Mouse (Mus musculus) layer of hippocampus, adult 9-10 months (tissue): Measurements from ENCODE around the gene Akt2.

Experiments used
- DNase-seq: peaks from one replicate; pipeline ENCODE4 v3.0.0; 2022; ENCODE audit warnings: low spot score

The Akt2 gene

DNA sequence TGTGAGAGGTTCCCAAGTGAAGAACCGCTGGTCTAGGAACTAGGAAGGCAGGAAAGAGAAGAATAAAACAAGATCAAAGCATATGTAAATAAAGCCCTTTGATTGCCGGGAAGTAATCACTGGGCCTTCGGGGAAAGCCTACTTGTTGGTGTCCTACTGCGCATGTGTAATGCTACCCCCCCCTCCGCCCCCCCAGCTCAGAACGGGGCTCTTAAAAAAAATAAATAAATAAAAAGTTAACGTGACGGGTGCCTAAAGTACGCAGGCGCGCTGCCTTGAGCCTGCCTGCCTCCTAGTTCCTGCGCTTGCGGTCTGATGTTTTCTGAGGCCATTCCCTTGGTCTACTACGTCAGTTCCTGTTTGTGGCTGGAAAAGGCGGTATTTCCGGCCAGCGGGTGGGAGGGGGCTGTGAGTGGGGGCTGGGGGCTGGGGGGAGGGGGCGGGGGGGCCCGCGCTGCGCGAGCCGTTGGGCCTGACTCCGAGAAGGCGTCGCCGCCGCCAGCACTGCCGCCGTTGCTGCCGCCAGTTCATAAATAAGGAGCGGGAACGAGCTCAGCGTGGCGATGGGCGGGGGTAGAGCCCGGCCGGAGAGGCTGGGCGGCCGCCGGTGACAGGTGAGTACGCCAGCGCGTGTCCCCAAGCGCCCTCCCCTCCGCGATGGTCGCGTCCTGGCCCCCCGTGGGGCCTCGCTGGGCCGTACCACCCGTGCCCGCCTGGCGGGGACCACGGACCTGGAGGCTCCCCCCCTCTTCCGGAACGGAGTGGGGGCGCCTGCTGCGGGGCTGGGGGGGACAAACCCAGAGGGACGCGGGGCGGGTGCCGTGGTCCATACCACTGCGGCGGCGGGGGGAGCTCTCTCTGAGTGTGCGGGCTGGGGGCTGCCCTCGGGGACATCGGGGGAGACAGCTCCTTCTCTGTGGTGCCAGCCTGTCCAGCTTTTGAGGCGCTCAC, at the start of gene Akt2:
Gene Akt2 (plus strand): TSS at position 287 of the 951 bp plus-strand sequence.
- no peak for DNase-seq

DNA sequence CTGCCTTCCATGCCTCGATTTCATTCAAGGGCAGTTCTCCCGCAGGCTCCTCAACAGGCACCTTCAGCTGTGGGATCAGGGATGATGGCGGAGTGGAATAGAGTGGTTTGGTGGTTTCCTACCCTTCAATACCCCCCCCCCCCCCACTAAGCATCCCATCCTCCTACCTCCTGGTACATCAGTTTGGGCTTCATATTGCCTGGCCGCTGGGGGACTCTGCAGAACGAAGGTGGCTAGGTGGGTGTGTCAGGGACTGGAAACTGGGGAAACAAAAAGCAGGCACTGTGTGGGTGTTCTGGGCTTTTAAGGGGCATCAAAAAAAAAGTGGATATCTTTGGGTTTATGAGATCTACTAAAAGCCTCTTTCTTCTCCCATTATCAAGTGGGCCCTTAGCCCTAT, 49.4 kb upstream of the Akt2 start:
- DNase-seq, result no peak

GRCm38 (mm10) chr7:27542392-27543033, 48.8 kb upstream of the Akt2 start:
- peak; percentile 77 for DNase-seq

DNA sequence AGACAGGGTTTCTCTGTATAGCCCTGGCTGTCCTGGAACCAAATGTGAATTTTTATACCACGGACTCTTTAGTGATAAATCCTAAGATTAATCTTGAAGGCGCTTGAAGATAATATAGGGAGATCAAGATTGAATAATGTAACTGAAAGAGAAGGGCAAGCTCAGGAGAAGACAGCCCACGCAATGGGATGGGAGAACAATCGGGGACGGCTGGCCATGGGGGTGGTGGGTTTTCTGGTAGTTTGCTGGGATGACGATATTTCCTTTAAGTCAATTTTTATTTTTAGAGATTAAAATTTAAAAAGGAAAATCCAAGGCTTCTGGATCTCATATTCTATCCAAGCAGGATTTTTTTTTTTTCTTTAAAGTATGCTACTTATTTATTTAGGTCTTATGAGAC, 48.3 kb upstream of the Akt2 start:
- DNase-seq, result no peak

GRCm38 (mm10) chr7:27543851-27544250, 47.5 kb upstream of the Akt2 start:
- DNase-seq, result no peak

GRCm38 (mm10) chr7:27544675-27545370, 46.5 kb upstream of the Akt2 start:
- DNase-seq, result no peak

DNA sequence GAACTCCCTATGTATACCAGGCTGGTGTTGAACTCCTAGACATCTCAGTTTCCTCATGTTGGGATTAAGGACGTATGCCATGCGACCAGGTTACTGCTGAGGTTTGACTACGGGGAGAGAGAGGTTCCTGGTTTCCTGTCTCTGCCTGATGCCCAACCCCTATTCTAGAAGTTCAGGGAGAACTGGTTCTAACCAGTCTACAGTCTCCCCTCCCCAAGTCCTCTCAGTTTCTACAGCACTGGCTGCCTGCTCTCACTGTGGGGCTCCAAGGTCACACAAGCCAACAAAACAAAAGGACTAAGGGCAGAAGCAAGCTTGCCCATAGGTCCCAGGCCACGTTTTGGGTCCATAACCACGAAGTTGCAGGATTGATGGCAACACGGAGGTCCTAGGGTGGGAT, 41.8 kb upstream of the Akt2 start:
- DNase-seq, result no peak

DNA sequence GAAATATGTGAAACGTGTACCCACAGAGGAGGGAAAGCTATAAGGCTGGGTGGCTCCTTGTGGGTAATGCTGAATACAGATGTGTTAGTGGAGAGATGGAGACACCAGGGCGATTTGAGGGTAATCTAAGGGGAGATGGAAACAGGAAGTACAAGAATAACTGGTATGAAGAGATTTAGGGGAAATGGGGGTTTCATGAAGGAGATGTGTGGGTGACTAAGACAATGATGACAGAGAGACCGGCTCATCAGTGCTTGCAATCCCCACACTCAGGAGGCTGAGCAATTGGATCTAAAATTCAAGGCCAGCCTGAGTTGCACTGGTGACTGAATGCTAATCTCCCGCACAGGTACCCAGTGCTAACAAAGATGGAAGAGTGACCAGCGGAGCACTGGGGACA, 39.3 kb upstream of the Akt2 start:
- no peak for DNase-seq

DNA sequence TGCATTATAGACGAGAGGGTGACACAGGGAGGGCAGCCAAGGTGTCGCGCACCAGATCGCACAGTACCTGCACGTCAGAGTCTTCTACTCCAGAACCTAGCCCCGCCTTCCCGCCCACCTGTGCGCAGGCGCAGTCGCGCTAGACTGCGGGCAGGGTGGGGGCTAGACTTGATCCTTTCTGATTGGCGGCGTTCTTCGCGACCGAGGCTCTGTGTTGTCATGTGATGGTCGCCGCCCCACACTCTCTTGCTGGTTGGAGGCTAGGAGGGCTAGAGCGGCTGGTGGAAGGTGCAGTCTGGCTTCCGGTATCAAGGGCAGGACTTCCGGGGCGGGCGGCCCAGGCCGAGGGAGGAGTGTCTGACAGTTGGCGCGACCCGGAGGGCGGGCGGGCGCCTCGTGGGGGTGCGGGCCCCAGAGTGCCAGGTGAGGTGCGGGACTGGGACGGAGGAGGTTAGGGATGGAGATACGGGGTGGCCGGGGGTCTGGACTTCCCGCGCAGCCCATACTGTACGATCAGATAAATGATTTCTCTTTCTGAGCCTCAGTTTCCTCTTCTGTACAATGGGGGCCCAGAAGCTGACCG, 38.3 kb upstream of the Akt2 start, which contains the start of the genes Pld3 and 2310022A10Rik:
Gene Pld3 (minus strand): TSS at position 288 of the 583 bp plus-strand sequence.
Gene 2310022A10Rik (plus strand): TSS at position 303 of the 583 bp plus-strand sequence.
- peak; percentile 93 for DNase-seq

GRCm38 (mm10) chr7:27560291-27560887, 31.0 kb upstream of the Akt2 start:
- no peak for DNase-seq

GRCm38 (mm10) chr7:27560978-27561377, 30.4 kb upstream of the Akt2 start:
- no peak for DNase-seq

DNA sequence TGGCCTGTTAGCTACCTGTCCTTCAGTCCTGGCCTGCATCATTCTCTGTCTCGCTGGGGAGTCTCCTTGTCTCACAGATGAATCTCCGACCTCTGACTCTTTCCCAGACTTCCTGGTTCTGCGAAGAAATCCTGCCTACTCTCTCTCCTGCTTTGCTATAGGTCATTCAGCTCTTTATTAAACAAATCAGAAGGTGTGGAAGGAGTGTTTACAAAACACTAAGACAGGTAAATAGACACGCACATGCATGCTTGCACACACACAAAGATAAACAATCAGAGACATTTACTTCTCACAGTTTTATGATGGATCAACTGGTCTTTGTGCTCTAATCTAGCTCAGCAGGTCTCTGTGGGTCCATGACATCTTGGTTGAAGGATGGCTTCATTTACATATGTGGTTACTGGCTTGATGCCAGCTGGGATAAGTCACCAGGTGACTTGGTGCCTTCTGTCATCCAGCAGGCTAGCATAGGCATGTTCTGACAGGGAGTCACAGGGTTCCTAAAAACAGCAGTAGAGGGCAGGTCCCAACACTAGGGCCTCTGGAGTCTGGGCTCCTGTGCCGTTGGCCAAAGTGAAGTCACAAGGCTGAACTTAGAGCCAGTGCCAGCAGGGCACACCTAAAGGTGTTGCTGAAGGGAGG, 21.6 kb upstream of the Akt2 start:
- DNase-seq, result no peak

DNA sequence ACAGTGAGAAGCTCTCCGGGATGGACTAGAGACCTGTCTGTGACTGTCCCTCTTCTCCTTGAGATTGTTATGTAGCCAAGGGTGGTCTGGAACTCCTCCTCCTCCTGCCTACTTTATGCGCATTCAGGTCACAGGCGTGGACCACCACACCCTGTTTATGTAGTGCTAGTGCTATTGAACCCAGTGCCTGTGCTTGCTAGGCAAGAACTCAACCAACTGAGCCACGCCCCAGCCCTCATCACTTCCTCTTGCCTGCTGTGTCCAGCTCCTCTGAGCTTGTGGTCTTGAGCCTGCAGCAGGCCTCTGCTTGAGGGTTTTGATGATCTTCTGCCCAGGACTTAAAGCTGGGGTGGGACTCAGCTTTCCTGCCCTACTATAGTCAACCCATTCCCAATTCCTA, 19.2 kb upstream of the Akt2 start:
- DNase-seq, result no peak

DNA sequence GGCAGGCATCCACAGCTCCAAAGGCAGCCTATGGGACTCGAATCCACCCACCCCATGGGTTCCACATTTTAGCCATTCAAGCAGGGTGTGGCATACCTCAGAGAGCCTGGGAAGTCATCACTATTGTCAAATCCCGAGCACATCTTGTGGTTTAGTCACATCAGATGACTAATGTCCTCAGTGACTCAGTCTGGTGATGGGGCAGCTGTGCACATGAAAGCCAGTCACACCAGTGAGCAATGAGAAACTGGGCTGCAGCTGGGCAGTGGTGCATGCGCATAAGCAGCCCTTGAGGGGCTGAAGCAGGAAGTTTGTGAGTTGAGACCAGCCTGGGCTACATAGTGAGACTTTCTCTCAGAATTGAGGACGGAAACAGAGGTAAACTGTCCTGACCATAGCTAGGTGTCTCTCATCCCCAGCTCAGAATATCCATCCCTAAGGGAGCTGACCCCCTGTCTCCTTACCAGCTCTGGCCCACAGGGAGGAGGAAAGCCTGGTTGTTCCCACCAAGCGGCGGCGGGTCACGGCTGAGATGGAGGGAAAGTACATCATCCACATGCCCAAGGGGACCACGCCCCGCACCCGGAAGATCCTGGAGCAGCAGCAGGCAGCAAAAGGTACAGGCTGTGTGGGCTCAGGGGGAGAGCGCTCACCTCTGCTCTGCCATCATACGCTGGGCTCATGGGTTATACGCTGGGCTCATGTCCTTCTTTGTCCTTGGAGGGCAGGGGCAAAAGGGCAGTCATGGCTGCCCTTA, 17.1 kb upstream of the Akt2 start:
- DNase-seq, result no peak

GRCm38 (mm10) chr7:27576914-27577313, 14.4 kb upstream of the Akt2 start:
- no peak for DNase-seq

DNA sequence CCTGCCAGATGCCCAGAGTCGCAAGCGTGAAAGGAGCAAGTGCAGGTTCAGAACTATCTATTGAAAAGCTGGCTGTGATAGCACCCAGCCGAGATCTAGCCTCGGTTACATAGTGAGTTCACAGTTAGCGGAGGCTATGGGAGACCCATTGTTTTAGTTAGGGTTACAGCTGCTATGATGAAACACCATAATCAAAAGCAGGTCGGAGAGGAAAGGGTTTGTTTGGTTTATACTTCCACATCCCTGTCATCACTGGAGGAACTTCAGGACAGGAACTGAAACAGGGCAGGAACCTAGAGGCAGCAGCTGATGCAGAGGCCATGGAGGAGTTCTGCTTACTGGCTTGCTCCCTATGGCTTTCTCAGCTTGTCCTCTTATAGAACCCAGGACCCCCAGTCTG, 13.8 kb upstream of the Akt2 start:
- no peak for DNase-seq

DNA sequence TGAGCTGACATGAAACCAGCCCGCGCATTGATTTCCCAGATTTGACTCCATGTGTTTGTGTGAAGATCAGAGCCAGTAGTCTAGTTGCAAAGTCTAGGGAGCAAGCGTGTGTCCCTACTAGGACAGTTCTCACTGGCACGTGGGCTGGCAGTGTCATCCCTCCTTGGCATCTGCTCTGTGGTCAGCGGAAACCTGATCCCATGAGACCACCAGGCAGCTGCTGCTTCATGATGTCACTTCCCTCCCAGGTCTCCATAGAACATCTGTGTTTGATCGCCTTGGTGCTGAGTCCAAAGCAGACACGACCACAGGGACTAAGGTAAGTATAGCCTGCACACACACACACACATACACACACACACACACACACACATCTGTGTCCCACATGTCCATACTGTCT, 12.9 kb upstream of the Akt2 start:
- DNase-seq, result no peak

- no peak for DNase-seq
Observed at GRCm38 (mm10) chr7:27580380-27581174, 10.8 kb upstream of the Akt2 start.

DNA sequence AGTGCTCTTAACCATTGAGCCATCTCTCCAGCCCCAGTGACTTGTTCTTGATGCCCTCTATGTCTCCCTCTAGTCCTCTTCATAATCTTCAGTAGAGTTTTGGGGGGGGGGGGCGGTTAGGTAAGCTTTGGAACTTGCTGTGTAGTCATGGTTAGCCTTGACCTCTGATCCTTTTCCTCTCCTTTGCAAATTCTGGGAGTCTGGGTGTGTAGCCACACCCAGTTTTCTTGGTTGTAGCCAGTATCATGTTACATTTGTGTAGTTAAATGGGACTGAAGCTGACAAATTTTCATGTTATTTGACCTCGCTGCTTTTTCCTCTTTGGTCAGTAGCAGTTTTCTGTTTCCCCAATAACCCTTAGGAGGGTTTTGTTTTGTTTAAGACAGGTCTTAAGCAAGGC, 4.5 kb upstream of the Akt2 start:
- DNase-seq, result no peak

GRCm38 (mm10) chr7:27587741-27588140, 3.6 kb upstream of the Akt2 start:
- no peak for DNase-seq
